ENCODE assay signal across 8 mouse cellular contexts in the genomic region with DNA sequence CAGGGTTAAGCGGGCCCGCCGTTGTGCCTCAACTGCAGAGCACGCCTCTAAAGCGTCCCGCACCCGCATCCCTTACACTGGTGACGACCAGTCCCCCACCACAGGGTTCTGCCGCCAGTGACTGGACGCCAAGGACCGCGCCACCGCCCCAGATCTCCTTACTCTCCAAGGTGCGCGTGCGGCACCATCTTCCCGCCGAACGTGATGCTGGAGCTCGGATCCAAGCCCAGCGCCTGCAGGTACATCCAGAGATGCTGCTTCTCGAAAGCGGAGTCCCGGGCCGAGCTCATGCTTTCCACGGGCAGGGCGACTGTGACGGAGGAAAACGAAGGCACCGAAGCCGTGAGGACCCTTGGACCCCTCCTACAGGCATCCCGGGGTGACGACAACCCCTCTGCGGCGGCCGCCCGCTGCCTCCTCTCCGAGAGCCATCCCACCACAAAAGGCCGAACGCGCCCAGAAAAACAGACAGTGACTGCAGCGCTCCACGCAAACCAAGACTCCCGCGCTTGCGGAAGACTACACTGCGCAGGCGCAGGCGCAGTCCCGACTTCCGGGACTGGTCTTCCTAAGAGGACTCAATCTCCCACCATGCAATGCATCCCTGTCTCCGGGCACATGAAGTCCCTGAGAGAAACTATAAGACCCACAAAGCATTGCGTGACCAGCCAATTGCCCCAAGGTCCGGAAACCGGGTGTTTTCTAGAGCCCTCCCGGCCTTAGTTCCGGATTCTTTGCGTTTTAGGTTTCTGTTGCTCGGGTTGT. TPM values are rescaled to one million over a fixed set of nuclear protein-coding genes. Genes with fewer than 3 reads are reported as not detected.
DNase-seq lines count a peak whose midpoint lies in the region; ATAC-seq lines count a peak whose summit lies in the region.

A gene (minus strand): TSS at position 532 of the 765 bp plus-strand sequence.

- H3K27me3 ChIP-seq in heart, embryonic 14.5 days (ENCODE audit: control insufficient read depth, insufficient read depth, low read length): no peaks in the 10 kb centered on the region
- H3K27me3 ChIP-seq in liver, embryonic 13.5 days: no peaks in the 10 kb centered on the region; the same call in 1 of the 2 replicates
- H3K27me3 ChIP-seq in stomach, embryonic 16.5 days (ENCODE audit: control insufficient read depth, insufficient read depth, low read length): no peaks in the 10 kb centered on the region

- WGBS in heart, embryonic 14.5 days: under 1% methylated on average over 59 of the region's 59 CpGs
- under 1% methylated on average over 59 of the region's 59 CpGs for WGBS in liver, embryonic 13.5 days (ENCODE audit: insufficient replicate concordance)
- WGBS in stomach, embryonic 16.5 days: under 1% methylated on average over 59 of the region's 59 CpGs

- H3K27ac ChIP-seq in heart, embryonic 14.5 days (replicated peaks in 1 of 2; ENCODE audit: control insufficient read depth in 1 of 2, insufficient read depth in 1 of 2, low read depth in 2 of 2, low read length in 2 of 2): peak within 1 kb of the TSS; percentile 56 to 71
- peak within 1 kb of the TSS; percentile 86 for H3K27ac ChIP-seq in liver, embryonic 13.5 days
- H3K27ac ChIP-seq in stomach, embryonic 16.5 days (ENCODE audit: low read length): peak within 1 kb of the TSS; percentile 57

- H3K4me2 ChIP-seq in heart, embryonic 14.5 days (ENCODE audit: low read length): peak within 1 kb of the TSS; percentile 84
- H3K4me2 ChIP-seq in liver, embryonic 13.5 days: peak within 1 kb of the TSS; percentile 82
- H3K4me2 ChIP-seq in stomach, embryonic 16.5 days (ENCODE audit: low read depth, low read length): peak within 1 kb of the TSS; percentile 79

- peak; percentile 98 for ATAC-seq in CD4-positive, CD25-positive, alpha-beta regulatory T cell, adult 4 months
- ATAC-seq in heart, embryonic 14.5 days (ENCODE audit: insufficient number of reproducible peaks, insufficient read depth, low FRiP score, low read depth): peak; percentile 98
- peak; percentile 100 for ATAC-seq in liver, embryonic 13.5 days (ENCODE audit: low read depth)
- peak; percentile 100 for ATAC-seq in stomach, embryonic 16.5 days (ENCODE audit: insufficient read depth, low FRiP score)

- H3K9me3 ChIP-seq in heart, embryonic 14.5 days (ENCODE audit: control insufficient read depth, low read length): no peaks in the 10 kb centered on the region
- H3K9me3 ChIP-seq in liver, embryonic 13.5 days (replicated peaks): no peaks in the 10 kb centered on the region
- H3K9me3 ChIP-seq in stomach, embryonic 16.5 days (replicated peaks; ENCODE audit: control insufficient read depth, low read length): no peaks in the 10 kb centered on the region

- peak; percentile 92 for DNase-seq in c-Kit-negative CD71-positive TER-119-positive erythroid progenitor cells, embryonic 14.5 days (ENCODE audit: low read depth, low spot score)
- DNase-seq in fibroblast of lung, adult 2 months (ENCODE audit: low read depth): peak; percentile 93
- peak; percentile 96 for DNase-seq in kidney, postnatal 14 days
- DNase-seq in liver, embryonic 13.5 days: peak; percentile 90
- peak; percentile 88 for DNase-seq in neural tube, embryonic 10.5 days (ENCODE audit: extremely low spot score, low spot score)

- H3K36me3 ChIP-seq in heart, embryonic 14.5 days (ENCODE audit: control insufficient read depth, insufficient read depth, low read length): peaks cover 9% of the 10 kb centered on the region
- peaks cover 13% of the 10 kb centered on the region for H3K36me3 ChIP-seq in liver, embryonic 13.5 days
- H3K36me3 ChIP-seq in stomach, embryonic 16.5 days (ENCODE audit: control insufficient read depth, insufficient read depth, low read length): no peaks in the 10 kb centered on the region

- H3K4me3 ChIP-seq in heart, embryonic 14.5 days (ENCODE audit: control insufficient read depth in 1 of 2, insufficient read depth in 1 of 2, low read depth in 1 of 2, low read length in 2 of 2): peak within 1 kb of the TSS; percentile 70 to 98
- peak within 1 kb of the TSS; percentile 97 for H3K4me3 ChIP-seq in liver, embryonic 13.5 days (replicated peaks)
- peak within 1 kb of the TSS; percentile 94 for H3K4me3 ChIP-seq in stomach, embryonic 16.5 days (replicated peaks; ENCODE audit: low read length)

- peak within 1 kb of the TSS; percentile 85 for H3K9ac ChIP-seq in heart, embryonic 14.5 days (ENCODE audit: low read length)
- H3K9ac ChIP-seq in liver, embryonic 13.5 days: peak within 1 kb of the TSS; percentile 94
- H3K9ac ChIP-seq in stomach, embryonic 16.5 days (ENCODE audit: low read length): peak within 1 kb of the TSS; percentile 91

- peaks cover 2 to 9% of the 10 kb centered on the region in 2 experiments; a peak in 3 of 4 replicates for H3K4me1 ChIP-seq in heart, embryonic 14.5 days (ENCODE audit: control insufficient read depth in 2 of 2, insufficient read depth in 2 of 2, low read length in 2 of 2)
- peaks cover 27% of the 10 kb centered on the region for H3K4me1 ChIP-seq in liver, embryonic 13.5 days (replicated peaks)
- peaks cover 5% of the 10 kb centered on the region for H3K4me1 ChIP-seq in stomach, embryonic 16.5 days (ENCODE audit: control insufficient read depth, insufficient read depth, low read length)

RNA-seq across cellular contexts. Expression of the gene that starts here (rescaled TPM):
- polyA plus RNA-seq in CD4-positive, CD25-positive, alpha-beta regulatory T cell, adult 4 months (2017; shearing (Covaris generic)): 10 to 100 TPM; 13.0 to 19.2 TPM
- polyA plus RNA-seq in heart, embryonic 14.5 days (2014; fragmentation: Nextera tagmentation; extraction: Ambion mirVana): 9.4 and 10.6 TPM in 2 replicates
- 14.3 and 18.6 TPM in 2 replicates for polyA plus RNA-seq in liver, embryonic 13.5 days (2015; fragmentation: Nextera tagmentation; extraction: Ambion mirVana)
- polyA plus RNA-seq in stomach, embryonic 16.5 days (2015; fragmentation: Nextera tagmentation; extraction: Ambion mirVana): 12.5 and 14.3 TPM in 2 replicates

Comparison
In these comparisons a context has a peak if more than half of its experiments do, and no peak if none do; other contexts are left out.
1. Peak in every context shown above with its lines: DNase-seq, ATAC-seq, H3K4me3 ChIP-seq and H3K27ac ChIP-seq.